Mouse (Mus musculus): Measurements from ENCODE around the gene Aacs. TPM values are rescaled to one million over a fixed set of nuclear protein-coding genes. Genes with fewer than 3 reads are reported as not detected.
"Not testable (repeated sequence)": the region's sequence is repeated elsewhere in the genome, so short reads cannot be mapped to it uniquely, and the experiment has no call there.

Aacs gene
- total and polyA plus RNA-seq, 3 experiments, result 21.3 to 48.8 (median 39.8) TPM

DNA sequence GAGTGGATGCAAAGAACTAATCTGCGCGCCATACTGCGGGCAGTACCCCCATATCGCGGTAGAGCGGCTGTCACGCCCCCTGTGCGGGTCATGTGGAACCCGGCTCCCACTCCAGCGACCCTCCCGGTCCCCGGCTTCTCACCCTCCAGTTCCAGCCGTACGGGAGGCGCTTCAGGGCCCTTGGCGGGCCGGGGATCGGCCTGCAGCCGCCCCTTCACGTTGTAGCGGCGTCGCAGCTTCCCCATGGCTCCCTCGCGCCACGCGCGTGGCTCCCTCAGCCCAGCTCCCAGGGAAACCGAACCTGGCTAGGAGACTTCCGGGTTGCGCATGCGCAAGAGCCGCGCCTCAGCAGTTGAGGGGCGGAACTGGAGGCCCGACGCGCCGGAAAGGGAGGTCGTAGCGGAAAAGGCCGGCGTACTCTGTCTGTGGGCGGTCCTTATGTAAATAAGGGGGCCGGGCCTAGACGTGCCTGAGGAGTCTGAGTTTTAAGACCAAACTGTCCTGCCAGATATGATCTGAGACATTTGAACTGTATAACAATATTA, 41.7 kb upstream of the Aacs start, which contains the start of gene Dhx37 (continued):
- TF ChIP-seq IRF4 (IDR thresholded peaks at IDR 0.05; ENCODE audit: low read depth, low read length) (peak; percentile 40; the same call in 1 of the 2 replicates), RCOR1 (conservative IDR thresholded peaks at IDR 0.05; ENCODE audit: low read depth, low read length) (no peak), ELF1 (IDR thresholded peaks at IDR 0.05; ENCODE audit: low read depth, low read length) (peak; percentile 93), SIN3A (IDR thresholded peaks at IDR 0.05; ENCODE audit: low read length) (peak; percentile 98), ZMIZ1 (IDR thresholded peaks at IDR 0.05; ENCODE audit: low read depth, low read length) (peak; percentile 88), SMC3 (IDR thresholded peaks at IDR 0.05; ENCODE audit: low read depth, low read length) (no peak), GABPA (IDR thresholded peaks at IDR 0.05; ENCODE audit: insufficient replicate concordance, low read depth, low read length) (no peak), MAZ (IDR thresholded peaks at IDR 0.05; ENCODE audit: low read depth, low read length) (0 out of 2 replicates have a peak, but pooled peaks have one; percentile 52), MAX (IDR thresholded peaks at IDR 0.05; ENCODE audit: low read length) (peak; percentile 92), POLR2AphosphoS2 (IDR thresholded peaks at IDR 0.05; ENCODE audit: low read depth, low read length) (peak; percentile 89), MAFK (IDR thresholded peaks at IDR 0.05; ENCODE audit: insufficient replicate concordance, low read length) (no peak), ZKSCAN1 (IDR thresholded peaks at IDR 0.05; ENCODE audit: borderline replicate concordance, low read depth, low read length) (no peak), ZNF384 (IDR thresholded peaks at IDR 0.05; ENCODE audit: low read depth, low read length) (no peak), PAX5 (IDR thresholded peaks at IDR 0.05; ENCODE audit: low read length) (no peak), MXI1 (IDR thresholded peaks at IDR 0.05; ENCODE audit: low read depth, low read length) (peak; percentile 98), RAD21 (IDR thresholded peaks at IDR 0.05; ENCODE audit: low read depth, low read length) (no peak), POLR2A (IDR thresholded peaks at IDR 0.05; ENCODE audit: low read depth, low read length) (peak; percentile 94), HCFC1 (IDR thresholded peaks at IDR 0.05; ENCODE audit: low read depth, low read length) (peak; percentile 79), CHD1 (IDR thresholded peaks at IDR 0.05; ENCODE audit: low read depth, low read length) (no peak), MYC (IDR thresholded peaks at IDR 0.05; ENCODE audit: low read depth, low read length) (peak; percentile 89), KAT2A (IDR thresholded peaks at IDR 0.05; ENCODE audit: insufficient replicate concordance, low read length) (peak; percentile 59; the same call in 1 of the 2 replicates)

DNA sequence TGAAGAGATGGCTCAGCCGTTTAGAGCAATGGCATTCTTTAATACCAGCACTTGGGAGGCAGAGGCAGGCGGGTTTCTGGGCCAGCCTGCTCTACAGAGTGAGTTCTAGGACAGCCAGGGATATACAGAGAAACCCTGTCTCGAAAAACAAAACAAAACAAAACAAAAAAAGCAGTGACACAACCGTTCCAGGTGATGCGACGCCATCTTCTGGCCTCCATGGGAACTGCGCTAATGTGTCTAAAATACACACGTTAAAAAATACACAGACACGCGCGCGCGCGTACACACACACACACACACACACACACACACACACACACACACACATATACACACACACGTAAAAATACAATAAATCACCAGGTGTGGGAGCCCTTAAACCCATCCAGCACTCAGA, 41.3 kb upstream of the Aacs start:
- peaks cover 5 to 11% of the 10 kb centered on the region in 2 experiments for H3K4me1 ChIP-seq (ENCODE audit: control insufficient read depth in 1 of 2, insufficient read depth in 2 of 2)
- H3K9me3 ChIP-seq (replicated peaks; ENCODE audit: low read length); H3K9ac ChIP-seq (ENCODE audit: insufficient read depth, low read depth); H3K4me2 ChIP-seq (ENCODE audit: insufficient read depth, low read depth, poor library complexity, severe bottlenecking); H3K27me3 ChIP-seq (replicated peaks); H3K27ac ChIP-seq (ENCODE audit: insufficient read depth, low read depth); dilution Hi-C loops (cut with MboI; ENCODE audit: extremely low pct_ligation_motif_present, extremely low pct_unique_long_range_greater_than_20kb, low sequenced_read_pairs); in situ Hi-C loops (cut with MboI; ENCODE audit: low pct_ligation_motif_present, low pct_unique_long_range_greater_than_20kb, low sequenced_read_pairs): not testable (repeated sequence)
- TF ChIP-seq SMC3 (IDR thresholded peaks at IDR 0.05; ENCODE audit: low read depth, low read length) (peak; percentile 10; the same call in 1 of the 2 replicates), CTCF (conservative IDR thresholded peaks at IDR 0.05 in 1 of 2, IDR thresholded peaks at IDR 0.05 in 1 of 2; ENCODE audit: low read depth in 2 of 2, low read length in 2 of 2) (peak; percentile 14 to 44; a peak in 2 of 4 replicates), RAD21 (IDR thresholded peaks at IDR 0.05; ENCODE audit: low read depth, low read length) (peak; percentile 8)
- H3K4me3 ChIP-seq (replicated peaks in 1 of 3; ENCODE audit: low read depth in 2 of 3, low read length in 2 of 3, poor library complexity in 1 of 3), result peak overlapping the region in 2 of 3 experiments; percentile 7 to 89
- DNase-seq (ENCODE audit: extremely low read depth), result peak; percentile 53
- H3K79me2 ChIP-seq (replicated peaks; ENCODE audit: control insufficient read depth, extremely low read depth, insufficient read depth, poor library complexity, severe bottlenecking), result peaks cover 15% of the 10 kb centered on the region
- peaks cover 21 to 29% of the 10 kb centered on the region in 2 experiments for H3K36me3 ChIP-seq (replicated peaks in 1 of 2; ENCODE audit: control insufficient read depth in 1 of 2, insufficient read depth in 1 of 2, low read length in 1 of 2)
